Mouse (Mus musculus) limb, embryonic 15.5 days (tissue): Measurements from ENCODE around the gene Ikzf1. TPM values are rescaled to one million over a fixed set of nuclear protein-coding genes. Genes with fewer than 3 reads are reported as not detected.

Experiments
- ATAC-seq: fragments of 200-750 bp; cut with Nextera tagmentation; 2 replicates; pipeline ENCODE4 v1.8.0; 2017; ENCODE audit warnings: low read depth, moderate TSS enrichment; ENCODE audit not compliant: insufficient number of reproducible peaks, low FRiP score, low TSS enrichment
- H3K27ac ChIP-seq: fragments of 300-500 bp; sonication (generic); 2 replicates; pipeline ENCODE4 v1.5.1; 2015; ENCODE audit warnings: moderate library complexity, mild to moderate bottlenecking, inconsistent platforms
- H3K27me3 ChIP-seq: fragments of 300-500 bp; sonication (generic); 2 replicates; pipeline ENCODE4 v1.6.1; 2015; ENCODE audit warnings: inconsistent platforms
- H3K36me3 ChIP-seq: fragments of 300-500 bp; sonication (generic); 2 replicates; pipeline ENCODE4 v1.6.1; 2015; ENCODE audit warnings: inconsistent platforms
- H3K4me1 ChIP-seq: fragments of 300-500 bp; sonication (generic); 2 replicates; pipeline ENCODE4 v1.6.1; 2015; ENCODE audit warnings: inconsistent platforms
- H3K4me2 ChIP-seq: fragments of 300-500 bp; sonication (generic); 2 replicates; pipeline ENCODE4 v1.6.1; 2015; ENCODE audit warnings: mild to moderate bottlenecking, inconsistent platforms
- H3K4me3 ChIP-seq: fragments of 300-500 bp; sonication (generic); 2 replicates; pipeline ENCODE4 v1.5.1; 2015; ENCODE audit warnings: mild to moderate bottlenecking, inconsistent platforms
- H3K9ac ChIP-seq: fragments of 300-500 bp; sonication (generic); 2 replicates; pipeline ENCODE4 v1.6.1; 2015; ENCODE audit warnings: inconsistent platforms
- H3K9me3 ChIP-seq: fragments of 300-500 bp; sonication (generic); 2 replicates; pipeline ENCODE4 v1.6.1; 2016; ENCODE audit warnings: inconsistent platforms
- WGBS: fragments of 180-500 bp; shearing (Covaris S2); methylation state at CpG from one replicate; pipeline ENCODE4 v1.1.7; 2015; 5-methylcytosine and 5-hydroxymethylcytosine counted together
- polyA plus RNA-seq: library from polyadenylated mRNA; unstranded; fragments of >200 nt; fragmentation: Nextera tagmentation; extraction: Ambion mirVana; gene quantifications from 2 replicates; pipeline ENCODE4 v1.2.1, GENCODE M21; 2015

Gene Ikzf1
- polyA plus RNA-seq, 1 experiment from 2014 or later, result 2.5 TPM

DNA sequence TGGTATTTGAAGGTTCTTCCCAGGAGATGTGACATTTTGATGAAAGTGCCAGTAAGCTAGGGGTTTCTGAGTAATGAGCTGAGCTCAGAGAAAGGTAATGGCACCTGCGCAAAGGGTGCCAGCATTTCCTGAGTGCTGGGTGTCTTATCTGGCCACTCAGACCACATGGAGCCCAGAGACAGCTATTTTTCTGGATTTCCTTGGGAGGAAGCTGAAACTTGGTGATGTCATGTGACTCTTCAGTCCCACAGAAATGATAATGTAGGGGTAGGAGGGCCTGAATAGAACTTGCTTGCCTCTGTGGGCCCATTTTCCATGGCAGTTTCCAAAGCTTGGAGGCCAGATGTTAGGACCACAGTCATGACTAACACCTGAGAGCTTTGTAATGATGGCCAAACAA lies 46.9 kb downstream of the Ikzf1 start:
- Histone ChIP-seq H3K27me3 (no peaks in the 10 kb centered on the region), H3K4me2 (no peak overlapping the region), H3K36me3 (no peaks in the 10 kb centered on the region), H3K4me1 (no peaks in the 10 kb centered on the region), H3K9me3 (no peaks in the 10 kb centered on the region), H3K4me3 (no peak overlapping the region), H3K27ac (no peak overlapping the region), H3K9ac (no peak overlapping the region)
- WGBS, result 88% methylated on average over 1 of the region's 1 CpGs
- ATAC-seq, result no peak

GRCm38 (mm10) chr11:11732972-11733770 lies 48.4 kb downstream of the Ikzf1 start:
- Histone ChIP-seq H3K27me3 (no peaks in the 10 kb centered on the region), H3K4me1 (no peaks in the 10 kb centered on the region), H3K4me3 (no peak overlapping the region), H3K27ac (no peak overlapping the region), H3K9me3 (no peaks in the 10 kb centered on the region), H3K9ac (no peak overlapping the region), H3K36me3 (no peaks in the 10 kb centered on the region), H3K4me2 (no peak overlapping the region)
- no peak for ATAC-seq
- 69% methylated on average over 8 of the region's 8 CpGs for WGBS

- H3K36me3 ChIP-seq, result no peaks in the 10 kb centered on the region
- WGBS, result 76% methylated on average over 6 of the region's 6 CpGs
- no peak for ATAC-seq
- no peaks in the 10 kb centered on the region for H3K4me1 ChIP-seq
- no peak overlapping the region for H3K9ac ChIP-seq
- H3K27me3 ChIP-seq, result no peaks in the 10 kb centered on the region
- no peak overlapping the region for H3K4me2 ChIP-seq
- no peaks in the 10 kb centered on the region for H3K9me3 ChIP-seq
- H3K4me3 ChIP-seq, result no peak overlapping the region
- H3K27ac ChIP-seq, result no peak overlapping the region
Observed at GRCm38 (mm10) chr11:11735155-11735554, 50.4 kb downstream of the Ikzf1 start.

- Histone ChIP-seq H3K36me3 (no peaks in the 10 kb centered on the region), H3K4me3 (no peak overlapping the region), H3K4me1 (no peaks in the 10 kb centered on the region), H3K9ac (no peak overlapping the region), H3K27me3 (no peaks in the 10 kb centered on the region), H3K9me3 (no peaks in the 10 kb centered on the region), H3K27ac (no peak overlapping the region), H3K4me2 (no peak overlapping the region)
- 82% methylated on average over 4 of the region's 4 CpGs for WGBS
- ATAC-seq, result no peak
Observed at GRCm38 (mm10) chr11:11736948-11737347, 52.1 kb downstream of the Ikzf1 start.

DNA sequence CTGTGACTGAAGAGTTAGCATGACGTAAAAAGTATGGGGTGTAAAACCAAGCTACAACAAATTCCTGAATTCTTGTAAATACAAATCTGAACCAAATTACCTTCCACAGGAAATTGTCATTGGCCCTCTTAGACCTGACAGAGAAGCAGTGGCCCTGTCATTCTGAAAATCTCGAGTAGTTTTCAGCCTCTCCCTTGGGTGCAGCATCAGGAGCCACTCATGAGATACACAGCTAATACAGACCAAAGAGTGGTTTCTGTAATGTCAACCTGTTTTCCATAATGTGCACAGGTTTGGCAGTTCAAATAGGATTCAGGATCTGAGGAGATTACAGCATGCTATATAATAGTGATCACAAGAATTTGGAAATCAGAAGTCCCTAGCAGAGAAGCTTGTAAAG lies 52.8 kb downstream of the Ikzf1 start:
- no peak for ATAC-seq
- no peaks in the 10 kb centered on the region for H3K9me3 ChIP-seq
- no peak overlapping the region for H3K9ac ChIP-seq
- no peaks in the 10 kb centered on the region for H3K27me3 ChIP-seq
- no peaks in the 10 kb centered on the region for H3K36me3 ChIP-seq
- H3K4me2 ChIP-seq, result no peak overlapping the region
- H3K4me3 ChIP-seq, result no peak overlapping the region
- 57% methylated on average over 2 of the region's 2 CpGs for WGBS
- H3K27ac ChIP-seq, result no peak overlapping the region
- no peaks in the 10 kb centered on the region for H3K4me1 ChIP-seq

DNA sequence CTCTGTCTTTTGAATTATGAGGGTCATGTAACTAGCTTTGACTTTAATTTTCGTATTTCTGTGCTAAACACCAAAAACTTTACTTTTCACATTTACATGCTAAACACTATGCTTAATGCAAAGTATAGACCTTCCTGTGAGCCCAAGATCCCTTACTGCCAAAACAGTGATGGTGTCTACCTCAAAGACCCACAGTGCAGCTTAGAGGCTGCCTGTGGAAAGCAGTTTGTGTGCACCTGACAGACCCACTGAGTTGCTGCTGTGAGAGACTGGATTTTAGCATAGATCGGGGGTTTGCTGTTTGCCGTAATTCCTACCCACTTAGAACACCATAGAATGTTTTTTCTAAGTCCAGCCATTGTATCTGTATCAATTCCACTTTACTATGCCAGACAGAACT lies 54.3 kb downstream of the Ikzf1 start:
- no peak for ATAC-seq
- Histone ChIP-seq H3K4me2 (no peak overlapping the region), H3K4me1 (no peaks in the 10 kb centered on the region), H3K4me3 (no peak overlapping the region), H3K36me3 (no peaks in the 10 kb centered on the region), H3K27ac (no peak overlapping the region), H3K27me3 (no peaks in the 10 kb centered on the region), H3K9ac (no peak overlapping the region), H3K9me3 (no peaks in the 10 kb centered on the region)
- whole genome bisulfite sequencing, result 85% methylated on average over 3 of the region's 3 CpGs

DNA sequence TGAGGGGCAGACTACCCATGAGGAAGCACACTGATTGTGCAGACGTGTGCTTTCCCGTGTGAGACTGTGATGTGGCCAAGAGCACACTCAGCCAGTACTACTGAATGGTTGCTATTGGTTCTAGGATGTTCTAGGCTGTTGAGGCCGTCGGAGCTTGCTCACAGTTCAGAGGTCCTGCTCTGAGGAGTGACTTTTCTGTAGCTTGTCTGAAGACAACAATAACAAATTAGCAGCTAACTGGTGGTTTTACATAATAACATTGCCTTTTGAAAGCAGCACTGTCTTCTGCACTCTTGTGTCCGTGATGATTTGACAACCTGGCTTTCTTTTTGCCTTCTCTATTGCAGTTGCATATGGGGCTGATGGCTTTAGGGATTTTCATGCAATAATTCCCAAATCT lies 55.8 kb downstream of the Ikzf1 start:
- Histone ChIP-seq H3K27me3 (no peaks in the 10 kb centered on the region), H3K9me3 (no peaks in the 10 kb centered on the region), H3K4me2 (no peak overlapping the region), H3K9ac (no peak overlapping the region), H3K4me1 (no peaks in the 10 kb centered on the region), H3K4me3 (no peak overlapping the region), H3K36me3 (no peaks in the 10 kb centered on the region), H3K27ac (no peak overlapping the region)
- ATAC-seq, result no peak
- WGBS, result 77% methylated on average over 5 of the region's 5 CpGs

DNA sequence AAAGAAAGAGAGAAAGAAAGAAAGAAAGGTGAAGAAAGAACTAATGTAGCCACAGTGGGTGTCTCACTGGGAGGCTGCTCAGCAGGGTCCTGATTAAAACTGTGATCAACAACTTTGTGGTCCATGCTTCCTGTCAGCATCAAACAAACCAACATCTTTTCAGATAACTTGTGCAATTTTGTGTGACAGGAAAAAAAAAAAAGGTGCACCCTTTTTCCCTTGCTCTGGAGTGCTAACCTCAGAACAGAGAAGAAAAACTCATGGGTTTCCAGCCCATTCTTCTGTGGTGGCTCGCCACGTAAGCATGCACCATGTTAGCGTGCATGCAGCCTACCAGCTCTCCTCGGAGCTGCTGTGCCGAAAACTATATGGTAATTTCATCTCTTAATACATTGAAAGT lies 56.8 kb downstream of the Ikzf1 start:
- H3K4me2 ChIP-seq, result no peak overlapping the region
- WGBS, result 83% methylated on average over 5 of the region's 5 CpGs
- H3K27me3 ChIP-seq, result no peaks in the 10 kb centered on the region
- H3K4me3 ChIP-seq, result no peak overlapping the region
- H3K9ac ChIP-seq, result no peak overlapping the region
- ATAC-seq, result no peak
- no peak overlapping the region for H3K27ac ChIP-seq
- no peaks in the 10 kb centered on the region for H3K4me1 ChIP-seq
- no peaks in the 10 kb centered on the region for H3K9me3 ChIP-seq
- no peaks in the 10 kb centered on the region for H3K36me3 ChIP-seq

- H3K9me3 ChIP-seq, result no peaks in the 10 kb centered on the region
- ATAC-seq, result no peak
- 36% methylated on average over 2 of the region's 2 CpGs for WGBS
- H3K36me3 ChIP-seq, result no peaks in the 10 kb centered on the region
- no peak overlapping the region for H3K27ac ChIP-seq
- H3K4me1 ChIP-seq, result no peaks in the 10 kb centered on the region
- H3K27me3 ChIP-seq, result no peaks in the 10 kb centered on the region
- no peak overlapping the region for H3K9ac ChIP-seq
- H3K4me2 ChIP-seq, result no peak overlapping the region
- H3K4me3 ChIP-seq, result no peak overlapping the region
Observed at GRCm38 (mm10) chr11:11742626-11743025, 57.8 kb downstream of the Ikzf1 start.

- Histone ChIP-seq H3K9me3 (no peaks in the 10 kb centered on the region), H3K4me1 (no peaks in the 10 kb centered on the region), H3K27ac (no peak overlapping the region), H3K36me3 (no peaks in the 10 kb centered on the region), H3K4me2 (no peak overlapping the region), H3K9ac (no peak overlapping the region), H3K27me3 (no peaks in the 10 kb centered on the region), H3K4me3 (no peak overlapping the region)
- no peak for ATAC-seq
- WGBS, result 59% methylated on average over 1 of the region's 1 CpGs
Observed at GRCm38 (mm10) chr11:11744222-11744621, 59.4 kb downstream of the Ikzf1 start.

DNA sequence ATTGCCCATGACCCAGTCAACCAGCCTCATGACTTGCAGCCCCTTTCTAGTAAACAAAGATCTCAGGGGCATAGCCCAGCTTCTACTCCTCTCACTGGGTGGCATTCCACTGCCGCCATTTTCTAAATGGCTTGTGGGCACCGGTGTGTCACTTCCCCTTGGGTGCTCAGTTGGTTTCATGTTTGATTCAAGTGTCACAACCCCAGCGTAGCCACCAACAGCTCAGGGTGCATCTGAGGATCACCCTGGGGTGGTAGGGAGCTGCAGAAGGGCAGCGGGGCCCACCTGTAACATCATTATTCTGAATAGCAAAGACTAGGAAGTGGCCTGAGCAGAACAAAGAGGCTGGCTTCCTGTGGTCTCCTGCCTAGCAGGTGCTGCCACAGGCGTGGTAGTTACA lies 66.3 kb downstream of the Ikzf1 start:
- H3K4me3 ChIP-seq, result no peak overlapping the region
- H3K9ac ChIP-seq, result no peak overlapping the region
- H3K27me3 ChIP-seq, result no peaks in the 10 kb centered on the region
- WGBS, result 88% methylated on average over 5 of the region's 5 CpGs
- H3K27ac ChIP-seq, result no peak overlapping the region
- no peaks in the 10 kb centered on the region for H3K9me3 ChIP-seq
- H3K36me3 ChIP-seq, result no peaks in the 10 kb centered on the region
- H3K4me1 ChIP-seq, result no peaks in the 10 kb centered on the region
- no peak overlapping the region for H3K4me2 ChIP-seq
- ATAC-seq, result no peak

DNA sequence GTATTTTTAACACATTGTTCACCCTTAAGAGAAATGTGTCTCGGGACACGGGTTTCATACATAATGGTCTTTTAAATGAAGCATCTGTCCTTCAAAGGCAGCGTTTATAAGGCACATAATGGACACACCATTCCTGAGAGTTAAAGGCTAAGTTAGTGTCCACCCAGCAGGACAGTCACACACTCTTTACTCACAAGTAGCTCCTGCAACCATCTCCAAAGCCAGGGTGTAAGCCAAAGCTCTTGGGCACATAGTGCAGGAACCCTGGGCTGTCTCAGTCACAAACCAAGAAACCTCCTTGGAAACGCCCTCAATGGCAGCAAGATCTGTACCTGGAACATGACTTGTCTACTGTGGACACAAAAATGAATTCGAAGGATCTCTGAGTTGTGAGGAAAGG lies 68.1 kb downstream of the Ikzf1 start:
- no peak overlapping the region for H3K9ac ChIP-seq
- H3K4me2 ChIP-seq, result no peak overlapping the region
- H3K4me3 ChIP-seq, result no peak overlapping the region
- no peak for ATAC-seq
- no peaks in the 10 kb centered on the region for H3K36me3 ChIP-seq
- 65% methylated on average over 5 of the region's 5 CpGs for WGBS
- no peaks in the 10 kb centered on the region for H3K27me3 ChIP-seq
- H3K27ac ChIP-seq, result no peak overlapping the region
- H3K4me1 ChIP-seq, result no peaks in the 10 kb centered on the region
- H3K9me3 ChIP-seq, result no peaks in the 10 kb centered on the region

DNA sequence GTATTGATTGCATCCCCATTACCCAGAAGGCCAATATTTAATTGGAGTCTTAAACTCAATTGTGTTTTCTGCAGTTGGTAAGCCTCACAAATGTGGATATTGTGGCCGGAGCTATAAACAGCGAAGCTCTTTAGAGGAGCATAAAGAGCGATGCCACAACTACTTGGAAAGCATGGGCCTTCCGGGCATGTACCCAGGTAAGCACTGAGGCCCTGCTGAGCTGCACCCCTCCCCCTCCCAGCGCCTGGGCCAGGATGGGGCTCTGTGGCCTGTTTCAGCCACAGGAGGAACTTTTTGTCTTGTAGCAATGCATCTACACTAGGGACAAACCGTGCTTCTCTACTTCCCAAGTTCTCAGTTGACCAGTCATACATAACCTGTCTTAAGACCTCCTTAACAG lies 73.3 kb downstream of the Ikzf1 start:
- no peaks in the 10 kb centered on the region for H3K36me3 ChIP-seq
- H3K4me1 ChIP-seq, result no peaks in the 10 kb centered on the region
- H3K4me3 ChIP-seq, result no peak overlapping the region
- 76% methylated on average over 6 of the region's 6 CpGs for WGBS
- no peak for ATAC-seq
- no peaks in the 10 kb centered on the region for H3K27me3 ChIP-seq
- H3K4me2 ChIP-seq, result no peak overlapping the region
- H3K9ac ChIP-seq, result no peak overlapping the region
- no peak overlapping the region for H3K27ac ChIP-seq
- no peaks in the 10 kb centered on the region for H3K9me3 ChIP-seq
